Mouse (Mus musculus): ENCODE results near the gene Retnla. TPM values are rescaled to one million over a fixed set of nuclear protein-coding genes. Genes with fewer than 3 reads are reported as not detected.

The Retnla gene
- total and polyA plus RNA-seq, 3 experiments: not detected

GRCm38 (mm10) chr16:48798285-48798684 lies 44.1 kb upstream of the Retnla start (continued):
- TF ChIP-seq GABPA (IDR thresholded peaks at IDR 0.05; ENCODE audit: insufficient replicate concordance, low read depth, low read length) (no peak), EP300 (IDR thresholded peaks at IDR 0.05; ENCODE audit: low read length) (peak; percentile 80), CHD2 (IDR thresholded peaks at IDR 0.05; ENCODE audit: low read length) (no peak), MYC (IDR thresholded peaks at IDR 0.05; ENCODE audit: low read depth, low read length) (no peak), MEF2A (IDR thresholded peaks at IDR 0.05; ENCODE audit: borderline replicate concordance, low read depth, low read length) (peak; percentile 77; the same call in 1 of the 2 replicates), PAX5 (IDR thresholded peaks at IDR 0.05; ENCODE audit: low read length) (no peak), SIN3A (IDR thresholded peaks at IDR 0.05; ENCODE audit: low read length) (no peak), ZKSCAN1 (IDR thresholded peaks at IDR 0.05; ENCODE audit: borderline replicate concordance, low read depth, low read length) (no peak), ZC3H11A (IDR thresholded peaks at IDR 0.05; ENCODE audit: low read depth, low read length) (no peak), MAZ (IDR thresholded peaks at IDR 0.05; ENCODE audit: low read depth, low read length) (0 out of 2 replicates have a peak, but pooled peaks have one; percentile 57), POLR2A (IDR thresholded peaks at IDR 0.05; ENCODE audit: low read depth, low read length) (no peak), MAX (IDR thresholded peaks at IDR 0.05; ENCODE audit: low read length) (no peak)

- no peaks in the 10 kb centered on the region for H3K27me3 ChIP-seq (replicated peaks)
- no peaks in the 10 kb centered on the region for H3K79me2 ChIP-seq (replicated peaks; ENCODE audit: control insufficient read depth, extremely low read depth, insufficient read depth, poor library complexity, severe bottlenecking)
- no peak overlapping the region for H3K4me3 ChIP-seq (replicated peaks in 1 of 3; ENCODE audit: low read depth in 2 of 3, low read length in 2 of 3, poor library complexity in 1 of 3)
- dilution Hi-C loops (cut with MboI; ENCODE audit: extremely low pct_ligation_motif_present, extremely low pct_unique_long_range_greater_than_20kb, low sequenced_read_pairs): no loop called here
- TF ChIP-seq SMC3 (IDR thresholded peaks at IDR 0.05; ENCODE audit: low read depth, low read length): no peak
- no peaks in the 10 kb centered on the region for H3K36me3 ChIP-seq (replicated peaks in 1 of 2; ENCODE audit: control insufficient read depth in 1 of 2, insufficient read depth in 1 of 2, low read length in 1 of 2)
- peaks cover 26% of the 10 kb centered on the region for H3K9me3 ChIP-seq (replicated peaks; ENCODE audit: low read length)
- in situ Hi-C loops (cut with MboI; ENCODE audit: low pct_ligation_motif_present, low pct_unique_long_range_greater_than_20kb, low sequenced_read_pairs): no loop called here
- peaks cover 12 to 15% of the 10 kb centered on the region in 2 experiments; a peak in 3 of 4 replicates for H3K4me1 ChIP-seq (ENCODE audit: control insufficient read depth in 1 of 2, insufficient read depth in 2 of 2)
- no peak overlapping the region for H3K27ac ChIP-seq (ENCODE audit: insufficient read depth, low read depth)
- no peak for DNase-seq (ENCODE audit: extremely low read depth)
- H3K9ac ChIP-seq (ENCODE audit: insufficient read depth, low read depth): no peak overlapping the region
- no peak overlapping the region for H3K4me2 ChIP-seq (ENCODE audit: insufficient read depth, low read depth, poor library complexity, severe bottlenecking)
Measured at GRCm38 (mm10) chr16:48799470-48799869, 42.9 kb upstream of the Retnla start.

- H3K9me3 ChIP-seq (replicated peaks; ENCODE audit: low read length): peaks cover 17% of the 10 kb centered on the region
- H3K27ac ChIP-seq (ENCODE audit: insufficient read depth, low read depth): no peak overlapping the region; the same call in 1 of the 2 replicates
- in situ Hi-C loops (cut with MboI; ENCODE audit: low pct_ligation_motif_present, low pct_unique_long_range_greater_than_20kb, low sequenced_read_pairs): no loop called here
- no peaks in the 10 kb centered on the region for H3K27me3 ChIP-seq (replicated peaks)
- dilution Hi-C loops (cut with MboI; ENCODE audit: extremely low pct_ligation_motif_present, extremely low pct_unique_long_range_greater_than_20kb, low sequenced_read_pairs): no loop called here
- no peaks in the 10 kb centered on the region for H3K79me2 ChIP-seq (replicated peaks; ENCODE audit: control insufficient read depth, extremely low read depth, insufficient read depth, poor library complexity, severe bottlenecking)
- no peak overlapping the region for H3K4me2 ChIP-seq (ENCODE audit: insufficient read depth, low read depth, poor library complexity, severe bottlenecking)
- TF ChIP-seq ZMIZ1 (IDR thresholded peaks at IDR 0.05; ENCODE audit: low read depth, low read length) (no peak), USF2 (conservative IDR thresholded peaks at IDR 0.05; ENCODE audit: low read depth, low read length) (no peak), E2F4 (IDR thresholded peaks at IDR 0.05; ENCODE audit: insufficient replicate concordance, low read depth, low read length) (no peak), MAX (IDR thresholded peaks at IDR 0.05; ENCODE audit: low read length) (no peak), BHLHE40 (IDR thresholded peaks at IDR 0.05; ENCODE audit: low read depth, low read length) (no peak), TCF12 (IDR thresholded peaks at IDR 0.05; ENCODE audit: low read depth, low read length) (no peak), SMC3 (IDR thresholded peaks at IDR 0.05; ENCODE audit: low read depth, low read length) (no peak), KAT2A (IDR thresholded peaks at IDR 0.05; ENCODE audit: insufficient replicate concordance, low read length) (no peak), ETS1 (conservative IDR thresholded peaks at IDR 0.05; ENCODE audit: low read depth, low read length) (no peak), TBP (conservative IDR thresholded peaks at IDR 0.05; ENCODE audit: low read depth, low read length) (no peak), NELFE (IDR thresholded peaks at IDR 0.05; ENCODE audit: low read depth, low read length) (no peak), MYC (IDR thresholded peaks at IDR 0.05; ENCODE audit: low read depth, low read length) (no peak), JUND (conservative IDR thresholded peaks at IDR 0.05; ENCODE audit: low read depth, low read length) (no peak), UBTF (IDR thresholded peaks at IDR 0.05; ENCODE audit: low read depth, low read length) (no peak)
- no peaks in the 10 kb centered on the region for H3K36me3 ChIP-seq (replicated peaks in 1 of 2; ENCODE audit: control insufficient read depth in 1 of 2, insufficient read depth in 1 of 2, low read length in 1 of 2)
- H3K4me1 ChIP-seq (ENCODE audit: control insufficient read depth in 1 of 2, insufficient read depth in 2 of 2): peaks cover 12 to 15% of the 10 kb centered on the region in 2 experiments; a peak in 3 of 4 replicates
- no peak overlapping the region for H3K4me3 ChIP-seq (replicated peaks in 1 of 3; ENCODE audit: low read depth in 2 of 3, low read length in 2 of 3, poor library complexity in 1 of 3)
- H3K9ac ChIP-seq (ENCODE audit: insufficient read depth, low read depth): no peak overlapping the region
- no peak for DNase-seq (ENCODE audit: extremely low read depth)
Measured at GRCm38 (mm10) chr16:48800906-48801305, 41.4 kb upstream of the Retnla start.
